Mouse (Mus musculus) embryo, embryonic 10.5 days (tissue): ENCODE measurements at regions not wholly inside any gene's neighbourhood (a gene's known extent, or its start where the extent isn't known, plus 50 kb on each side); places are given as distances from the start of the nearest gene placed in this dataset.

Experiments
- DNase-seq: peaks from one replicate; pipeline ENCODE4 v3.0.0-alpha.2; 2015; ENCODE audit warnings: low spot score

DNA sequence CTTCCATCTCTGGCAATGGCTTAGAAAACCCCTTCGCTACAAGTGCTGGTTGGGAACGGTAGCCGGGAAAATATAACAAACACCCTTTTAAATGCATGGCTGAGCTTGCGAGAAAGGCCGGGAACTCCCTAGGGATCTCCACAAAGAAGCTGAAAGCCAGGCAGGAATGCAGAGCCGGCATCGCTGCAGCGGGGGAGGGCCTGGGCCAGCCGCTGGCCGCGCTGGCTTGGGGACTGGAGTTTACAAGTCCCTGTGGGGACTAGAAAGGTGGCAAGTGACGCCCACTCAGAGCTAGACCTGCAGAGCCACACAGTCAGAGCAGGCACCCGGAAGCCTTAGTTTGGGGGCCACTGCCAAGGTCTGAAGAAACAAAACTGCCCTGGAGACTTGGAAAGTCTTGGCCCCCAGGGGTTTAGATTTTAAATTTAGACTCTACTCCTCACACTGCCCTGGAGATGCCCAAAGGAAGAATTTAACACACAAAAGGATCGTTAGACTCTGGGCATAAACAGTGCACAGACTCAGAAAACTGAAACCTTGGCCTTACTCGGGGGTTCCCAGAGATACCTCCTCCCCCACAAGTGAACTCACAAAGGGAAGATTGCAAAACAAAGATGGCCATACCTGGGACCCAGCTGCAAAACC, 59.4 kb downstream of the 1700001O22Rik start:
- DNase-seq, result peak; percentile 84

DNA sequence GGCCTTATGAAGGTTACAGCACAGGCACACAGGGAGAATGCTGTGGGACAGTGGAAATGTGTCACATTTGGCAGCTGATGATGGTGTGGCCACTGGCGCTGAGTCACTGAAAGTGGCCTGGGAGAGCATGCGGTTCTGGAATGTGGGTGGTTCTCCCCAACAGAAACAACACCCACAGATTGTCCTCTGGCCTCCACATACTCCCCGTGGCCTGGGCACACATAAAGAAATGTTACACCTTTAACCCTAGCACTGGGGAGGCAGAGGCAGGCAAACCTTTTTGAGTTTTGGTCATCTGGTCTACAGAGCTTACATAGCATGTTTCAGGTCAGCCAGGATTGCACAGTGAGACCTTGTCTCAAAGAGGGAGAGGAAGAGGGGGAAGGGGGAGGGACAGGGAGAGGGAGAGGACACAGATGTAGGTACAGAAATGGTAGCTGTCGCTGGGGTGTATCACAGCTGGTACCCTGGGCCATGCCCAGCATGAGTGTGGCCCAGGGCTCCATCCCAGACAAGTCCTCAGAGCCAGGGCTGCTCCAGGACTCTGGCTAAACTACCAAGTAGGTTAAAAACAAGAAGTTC, 60.1 kb downstream of the 1700001O22Rik start:
- peak; percentile 52 for DNase-seq

DNA sequence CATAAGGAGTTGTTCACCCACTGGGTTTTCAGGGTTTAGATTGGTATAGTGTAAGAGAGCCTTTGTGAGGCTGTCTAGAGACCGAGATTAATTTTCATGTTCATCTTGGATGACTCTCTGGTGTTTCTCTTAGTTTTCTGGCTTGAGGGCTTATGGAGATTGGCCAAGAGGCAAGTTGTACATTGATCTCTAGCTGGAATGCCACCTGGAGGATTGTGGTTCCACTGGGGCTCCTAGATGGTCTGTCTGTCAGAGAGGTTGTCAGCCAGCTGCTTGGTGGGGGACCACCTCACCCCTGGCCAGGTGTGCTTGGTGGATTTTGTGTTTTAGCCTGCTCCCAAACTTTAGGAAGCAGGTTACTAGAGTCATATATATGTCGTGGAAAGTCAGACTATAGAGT, 62.0 kb downstream of the 1700001O22Rik start:
- DNase-seq, result no peak

DNA sequence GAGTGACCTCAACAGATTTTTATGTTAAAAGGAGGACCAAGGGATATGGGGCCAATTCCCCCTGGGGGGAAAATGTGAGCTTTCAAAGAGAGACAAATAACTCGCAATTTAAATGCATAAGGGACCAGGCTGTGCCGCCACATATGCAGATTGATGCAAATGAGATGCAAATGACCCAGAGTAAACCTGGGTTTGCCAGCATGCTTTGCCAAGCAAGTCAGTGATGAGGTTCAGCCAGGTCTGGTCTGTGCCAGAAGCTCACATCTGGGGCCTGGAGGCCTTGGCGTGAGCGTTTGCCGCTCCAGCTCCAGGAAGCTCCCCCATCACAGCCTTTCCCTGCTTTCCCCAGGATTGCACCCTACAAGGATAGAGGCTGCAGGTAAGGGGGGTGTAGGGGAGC, 65.7 kb downstream of the 1700001O22Rik start:
- DNase-seq, result no peak

- DNase-seq, result no peak
These were observed 66.8 kb downstream of the 1700001O22Rik start for GRCm38 (mm10) chr2:30736705-30737104.

GRCm38 (mm10) chr2:30736236-30736635, 67.2 kb downstream of the 1700001O22Rik start:
- no peak for DNase-seq

DNA sequence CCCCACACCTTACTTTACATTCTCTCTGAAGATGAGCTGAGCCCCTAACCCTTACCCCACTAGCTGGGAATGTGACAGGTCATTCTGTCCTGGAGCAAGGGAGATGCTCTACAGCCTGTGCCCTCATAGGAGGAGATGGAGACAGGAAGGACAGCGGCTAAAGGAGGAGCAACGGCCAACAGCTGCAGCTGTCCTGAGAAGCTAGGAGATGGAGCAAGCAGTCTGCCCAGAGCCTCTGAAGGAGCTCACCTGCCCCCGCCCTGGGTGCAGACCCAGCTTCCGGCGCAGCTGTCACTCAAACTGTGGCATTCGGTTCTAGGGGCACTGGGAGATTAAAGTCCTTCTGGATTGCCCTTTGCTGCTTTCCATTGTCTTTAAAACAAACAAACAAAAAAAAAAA, 69.6 kb downstream of the 1700001O22Rik start:
- peak; percentile 39 for DNase-seq

- no peak for DNase-seq
These were observed 71.6 kb downstream of the 1700001O22Rik start for GRCm38 (mm10) chr2:30731832-30732231.

DNA sequence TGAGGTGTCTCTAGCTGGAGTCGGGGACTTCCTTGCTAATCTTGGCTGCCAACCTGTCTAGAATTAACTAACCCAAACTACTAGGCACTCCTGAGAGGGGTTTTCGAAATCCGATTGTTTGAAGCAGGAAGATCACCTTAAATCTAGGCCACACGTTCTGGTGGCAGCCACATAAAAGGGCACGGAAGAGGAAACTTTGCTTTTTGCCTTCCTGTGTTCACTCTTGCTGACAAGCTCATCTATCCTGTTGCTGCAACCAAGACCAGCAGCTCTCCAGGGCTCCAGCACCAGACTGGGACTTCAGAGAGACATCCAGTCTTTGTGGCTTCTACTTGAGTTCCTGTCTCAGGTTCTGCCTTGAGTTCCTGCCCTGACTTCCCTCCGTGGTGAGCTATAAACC, 75.5 kb downstream of the 1700001O22Rik start:
- no peak for DNase-seq

DNA sequence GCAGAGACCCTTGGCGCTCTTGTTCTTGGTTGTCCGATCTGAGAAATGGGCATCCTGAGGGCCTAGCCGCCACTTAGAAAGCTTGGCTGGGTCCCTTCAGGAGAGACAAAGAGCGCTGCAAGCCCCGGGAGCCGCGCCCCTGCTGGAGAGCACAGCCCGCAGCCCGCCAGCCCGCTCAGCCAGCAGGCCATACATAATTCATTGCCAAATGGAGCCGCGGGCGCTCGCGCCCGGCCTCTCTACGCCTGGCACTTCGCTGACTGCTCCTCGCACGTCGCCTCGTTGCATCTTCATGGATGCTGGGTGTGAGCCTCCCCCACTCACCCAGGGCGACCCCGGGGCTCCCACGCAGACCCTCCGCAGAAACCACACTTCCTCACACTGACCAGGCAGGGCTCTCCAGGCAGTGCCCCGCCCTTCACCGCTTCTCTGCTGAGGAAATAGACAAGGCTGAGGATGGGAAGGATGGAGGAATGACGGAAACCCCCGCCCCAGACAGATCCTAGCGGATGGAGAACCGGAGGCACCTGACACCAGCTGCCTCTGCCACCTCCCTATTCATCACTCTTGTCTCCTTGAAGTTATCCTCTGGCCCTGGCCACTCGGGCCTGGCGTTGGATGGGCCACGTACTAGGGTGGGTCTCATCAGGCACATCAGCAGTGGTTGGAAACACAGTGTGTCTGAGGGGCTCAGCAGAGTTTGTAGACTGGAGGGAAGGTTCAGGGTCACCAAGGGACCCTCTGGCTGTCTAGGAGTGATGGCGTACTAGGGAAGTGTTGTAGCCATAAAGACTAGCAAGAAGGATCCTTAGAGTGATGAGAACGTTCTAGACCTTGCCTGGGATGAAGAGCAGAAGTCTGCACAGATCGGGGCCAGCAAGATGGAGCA, 77.6 kb downstream of the 1700001O22Rik start:
- DNase-seq, result peak; percentile 84

GRCm38 (mm10) chr2:30725186-30725585, 78.3 kb downstream of the 1700001O22Rik start:
- no peak for DNase-seq

DNA sequence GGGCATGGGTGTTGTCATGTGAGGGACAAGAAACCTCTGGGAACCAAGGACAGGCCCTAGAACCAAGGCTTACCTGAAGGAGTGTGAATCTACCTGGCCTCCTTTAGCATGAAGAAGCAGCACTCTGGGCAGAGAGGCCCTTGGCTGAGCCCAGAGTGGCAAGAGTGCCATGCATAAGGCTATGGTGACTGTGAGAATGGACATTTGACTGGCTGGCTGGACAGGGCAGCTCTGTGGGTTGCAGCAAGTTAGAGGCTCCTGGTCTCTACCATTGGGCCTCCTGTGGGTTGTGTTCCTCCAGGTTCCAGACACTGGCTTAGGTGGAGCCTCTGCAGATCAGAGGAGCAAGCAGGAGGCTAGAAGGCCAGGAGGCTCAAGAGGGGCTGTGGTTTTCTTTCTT, 78.9 kb downstream of the 1700001O22Rik start:
- DNase-seq, result no peak

DNA sequence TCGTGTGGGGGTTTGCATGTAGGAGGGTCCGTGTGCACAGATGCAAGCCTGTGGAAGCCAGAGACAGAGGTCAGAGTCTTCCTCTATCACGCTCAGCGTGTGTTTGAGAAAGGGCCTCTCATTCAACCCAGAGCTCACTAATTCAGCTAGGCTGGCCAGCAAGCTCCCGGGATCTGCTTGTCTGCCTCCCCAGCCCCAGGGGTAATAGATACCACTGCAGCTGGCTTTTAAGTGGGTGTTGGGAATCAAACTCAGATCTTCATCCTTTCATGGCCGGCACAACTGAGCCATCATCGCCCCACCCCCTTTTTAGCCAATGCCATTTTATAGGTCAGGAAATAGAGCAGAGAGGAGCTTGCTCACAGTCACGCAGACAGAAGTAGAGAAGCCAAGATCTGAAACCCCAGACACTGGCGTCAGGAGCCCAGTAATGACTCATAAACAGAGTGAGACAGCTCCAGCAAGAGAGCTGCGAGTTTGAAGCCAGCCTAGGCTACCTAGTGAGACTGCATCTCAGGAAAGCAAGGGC, 80.3 kb downstream of the 1700001O22Rik start:
- peak; percentile 62 for DNase-seq

- no peak for DNase-seq
These were observed 81.0 kb downstream of the 1700001O22Rik start for GRCm38 (mm10) chr2:30722263-30723050.

DNA sequence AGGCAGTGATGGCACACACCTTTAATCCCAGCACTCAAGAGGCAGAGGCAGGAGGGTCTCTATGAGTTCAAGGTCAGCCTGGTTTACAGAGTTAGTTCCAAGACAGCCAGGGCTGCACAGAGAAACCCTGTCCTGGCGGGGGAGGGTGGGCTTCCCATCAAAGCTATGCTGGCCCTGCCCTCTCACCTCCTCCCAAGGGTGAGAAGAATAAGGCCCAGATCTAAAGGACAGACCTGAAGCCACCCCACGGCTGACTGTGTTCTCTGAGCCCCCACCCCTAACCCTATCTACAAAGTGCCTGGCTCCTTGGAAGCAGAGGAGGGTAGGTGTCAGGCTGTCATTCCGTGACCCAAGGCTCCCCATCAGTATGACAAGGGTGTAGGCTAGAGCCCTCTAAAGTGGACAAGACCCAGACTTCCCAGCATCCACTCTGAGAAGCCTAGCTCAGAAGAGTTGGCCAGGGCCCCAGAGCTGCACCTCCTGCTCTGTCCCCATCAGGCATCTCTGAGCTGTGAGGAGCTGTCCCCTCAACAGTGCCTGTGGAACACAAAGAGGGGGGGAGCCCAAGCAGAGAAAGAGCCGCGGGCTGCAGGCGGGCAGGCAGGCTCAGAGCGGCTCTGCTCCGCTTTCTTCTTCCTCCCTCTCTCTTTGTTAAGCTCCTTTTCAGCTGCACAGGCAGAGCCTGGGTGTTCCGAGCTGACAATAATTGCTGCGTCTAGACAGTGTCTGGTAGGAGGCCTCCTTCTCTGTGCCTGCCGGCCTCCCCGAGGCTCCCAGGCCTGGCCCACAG, 81.8 kb downstream of the 1700001O22Rik start:
- peak; percentile 87 for DNase-seq

- DNase-seq, result no peak
These were observed 82.4 kb downstream of the 1700001O22Rik start for GRCm38 (mm10) chr2:30721048-30721461.

DNA sequence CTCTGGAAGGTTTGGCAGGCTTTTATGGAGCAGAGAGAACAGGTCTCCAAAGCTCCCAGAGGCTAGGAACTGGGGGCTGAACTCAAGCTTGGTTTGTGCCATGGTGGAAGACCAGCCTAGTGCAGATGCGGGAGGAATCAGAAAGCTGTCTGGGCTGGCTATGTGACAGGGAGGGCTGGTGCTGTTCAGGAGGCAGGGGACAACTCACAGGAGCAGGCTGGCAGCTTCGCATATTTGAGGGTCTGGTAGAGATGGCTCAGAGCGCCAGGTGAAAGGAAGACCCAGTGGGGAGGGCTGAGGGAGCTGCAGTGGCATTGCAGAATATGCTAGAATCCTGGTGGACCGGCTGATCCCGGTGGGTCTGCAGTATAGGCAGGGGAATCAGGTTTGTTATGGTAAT, 83.2 kb downstream of the 1700001O22Rik start:
- no peak for DNase-seq

DNA sequence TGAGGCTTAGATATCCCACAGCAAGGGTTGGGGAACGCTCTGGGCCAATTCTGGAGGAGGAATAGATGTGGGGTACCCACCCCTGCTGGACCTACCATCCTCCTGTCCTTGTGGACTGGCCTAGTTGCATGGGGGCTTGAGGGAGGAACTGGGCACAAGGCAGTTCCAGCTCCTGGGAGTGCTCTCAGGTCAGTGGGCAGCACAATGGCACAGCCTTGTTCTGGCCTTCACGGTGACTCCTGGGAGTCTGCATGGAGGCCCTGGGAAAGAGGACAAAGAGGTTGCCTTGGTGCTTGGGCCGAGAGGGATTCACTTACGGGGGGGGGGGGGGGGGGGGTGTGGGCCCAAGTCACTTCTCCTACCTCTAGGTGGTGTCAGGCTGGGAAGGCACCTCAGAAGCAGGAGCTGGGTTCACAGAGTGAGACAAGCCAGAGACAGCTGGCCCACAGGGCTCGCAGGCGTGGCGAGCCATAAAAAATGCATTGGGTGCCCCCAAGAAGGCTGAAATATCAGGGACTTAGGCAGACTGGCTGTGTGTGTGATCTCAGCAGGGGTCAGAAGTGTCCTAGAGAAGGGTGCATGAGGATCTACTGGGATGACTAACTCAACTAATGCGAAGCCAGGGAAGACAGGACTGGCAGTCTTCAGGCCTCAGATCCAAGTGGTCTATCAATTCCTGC, 83.7 kb downstream of the 1700001O22Rik start:
- DNase-seq, result peak; percentile 65

DNA sequence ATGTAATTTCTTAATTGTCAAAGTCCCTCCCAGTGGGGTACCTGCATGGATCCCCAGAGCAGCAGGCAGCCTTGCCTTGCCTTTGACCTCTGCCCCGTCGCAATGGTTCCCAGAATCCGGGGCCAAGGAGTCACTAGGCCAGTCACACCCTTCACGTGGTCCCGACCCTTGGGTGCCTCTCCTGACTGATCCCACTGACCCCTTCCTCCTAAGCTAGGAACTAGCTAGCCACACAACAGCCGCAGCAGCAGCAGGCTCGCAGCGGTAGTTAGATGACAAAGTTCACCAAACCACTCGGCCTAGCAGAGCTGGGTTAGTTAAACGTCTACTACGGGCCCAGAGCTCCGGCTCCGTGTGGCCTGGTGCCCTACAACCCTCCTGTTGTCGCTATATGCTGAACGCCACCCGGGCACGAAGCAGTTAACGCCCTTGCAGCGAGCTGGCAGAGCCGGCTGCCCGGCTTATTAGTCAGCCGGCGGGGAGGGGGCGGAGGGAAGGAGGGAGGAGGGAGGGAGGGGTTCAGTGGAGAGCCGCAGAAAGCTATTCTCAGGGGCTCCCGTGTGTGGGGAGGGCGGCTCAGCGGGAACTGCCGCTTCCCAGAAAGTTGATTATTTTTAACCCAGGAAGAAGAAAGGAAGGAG, 84.6 kb downstream of the 1700001O22Rik start:
- DNase-seq, result peak; percentile 97

GRCm38 (mm10) chr2:30718329-30718675, 85.2 kb downstream of the 1700001O22Rik start:
- peak; percentile 98 for DNase-seq
